Mouse (Mus musculus): Measurements from ENCODE around the gene Cybrd1.

- TF ChIP-seq POLR2A (IDR thresholded peaks at IDR 0.05; ENCODE audit: insufficient read depth, low read length): no peak
- TF ChIP-seq EP300 (IDR thresholded peaks at IDR 0.05; ENCODE audit: insufficient read depth, low read depth, low read length): no peak
Observed at GRCm38 (mm10) chr2:71130366-71130765, 12.6 kb downstream of the Cybrd1 start.

Measured in ES-Bruce4 (cell line).